Mouse (Mus musculus) heart, postnatal 10 days (tissue): ENCODE measurements at regions not wholly inside any gene's neighbourhood (a gene's known extent, or its start where the extent isn't known, plus 50 kb on each side); places are given as distances from the start of the nearest gene placed in this dataset.
"Not testable (repeated sequence)": the region's sequence is repeated elsewhere in the genome, so short reads cannot be mapped to it uniquely, and the experiment has no call there.

ENCODE experiments used
- DNase-seq, 2 experiments: peaks; one replicate each; pipeline ENCODE4 v3.0.0; 2021
- intact Hi-C: fragments of 180-260 bp; cut with DNase I; formaldehyde crosslinking; loops from one replicate; pipeline ENCODE4 v1.15.1; 2025

- DNase-seq: no peak
- intact Hi-C loops: no loop called here
Observed at GRCm38 (mm10) chr7:72990559-72991429, 384.5 kb upstream of the Rgma start.

- DNase-seq: peak; percentile 43 to 46
- intact Hi-C loops: no loop called here
Observed at GRCm38 (mm10) chr7:72998374-72998773, 376.9 kb upstream of the Rgma start.

GRCm38 (mm10) chr7:73019151-73019550 is 356.2 kb upstream of the Rgma start:
- intact Hi-C loops: no loop called here
- no peak for DNase-seq

GRCm38 (mm10) chr7:73019764-73020354 is 355.4 kb upstream of the Rgma start:
- no peak for DNase-seq
- intact Hi-C loops: no loop called here

- intact Hi-C loops: no loop called here
- DNase-seq: no peak
Observed at GRCm38 (mm10) chr7:73021786-73022185, 353.5 kb upstream of the Rgma start.

- intact Hi-C loops: loop anchor here (5.0 kb wide), 2 partner anchors 397 to 628 kb away; no protein-coding TSS in a partner anchor
- DNase-seq: peak; percentile 15 to 21
Observed at GRCm38 (mm10) chr7:73025640-73026039, 349.7 kb upstream of the Rgma start.

- intact Hi-C loops: loop anchor here (5.0 kb wide), 2 partner anchors 393 to 632 kb away; no protein-coding TSS in a partner anchor
- peak in 1 of 2 experiments; percentile 24 for DNase-seq
Observed at GRCm38 (mm10) chr7:73028952-73029351, 346.4 kb upstream of the Rgma start.

- no peak for DNase-seq
- intact Hi-C loops: loop anchor here (10.0 kb wide), 1 partner anchor 457 kb away; no protein-coding TSS in a partner anchor
Observed at GRCm38 (mm10) chr7:73031407-73031806, 343.9 kb upstream of the Rgma start.

- no peak for DNase-seq
- intact Hi-C loops: loop anchor here (10.0 kb wide), 1 partner anchor 458 kb away; no protein-coding TSS in a partner anchor
Observed at GRCm38 (mm10) chr7:73032316-73032980, 342.9 kb upstream of the Rgma start.

- DNase-seq: peak; percentile 86 to 91
- intact Hi-C loops: loop anchor here (5.0 to 10.0 kb wide), 3 partner anchors 100 to 462 kb away; partner anchors contain the start of gene Rgma
Observed at GRCm38 (mm10) chr7:73036801-73037555, 338.3 kb upstream of the Rgma start.

- intact Hi-C loops: loop anchor here (5.0 to 10.0 kb wide), 3 partner anchors 100 to 463 kb away; partner anchors contain the start of gene Rgma
- DNase-seq: no peak
Observed at GRCm38 (mm10) chr7:73037638-73038037, 337.7 kb upstream of the Rgma start.

GRCm38 (mm10) chr7:73039921-73040320 is 335.4 kb upstream of the Rgma start:
- intact Hi-C loops: loop anchor here (5.0 to 10.0 kb wide), 3 partner anchors 103 to 465 kb away; partner anchors contain the start of gene Rgma
- peak; percentile 20 to 35 for DNase-seq

- no peak for DNase-seq
- intact Hi-C loops: no loop called here
Observed at GRCm38 (mm10) chr7:73044316-73044715, 331.0 kb upstream of the Rgma start.

GRCm38 (mm10) chr7:73055891-73056290 is 319.4 kb upstream of the Rgma start:
- DNase-seq: no peak

GRCm38 (mm10) chr7:73063556-73063955 is 311.8 kb upstream of the Rgma start:
- intact Hi-C loops: no loop called here
- no peak for DNase-seq

More at GRCm38 (mm10) chr7:73055891-73056290, 319.4 kb upstream of the Rgma start:
- intact Hi-C loops: no loop called here

GRCm38 (mm10) chr7:73068534-73068933 is 306.8 kb upstream of the Rgma start:
- intact Hi-C loops: no loop called here
- DNase-seq: no peak

- DNase-seq: peak; percentile 12 to 18
- intact Hi-C loops: no loop called here
Observed at GRCm38 (mm10) chr7:73069352-73069751, 306.0 kb upstream of the Rgma start.

GRCm38 (mm10) chr7:73075391-73075790 is 299.9 kb upstream of the Rgma start:
- intact Hi-C loops: not testable (repeated sequence)

GRCm38 (mm10) chr7:73087496-73088185 is 287.7 kb upstream of the Rgma start:
- no peak for DNase-seq
- intact Hi-C loops: no loop called here

More at GRCm38 (mm10) chr7:73075391-73075790, 299.9 kb upstream of the Rgma start:
- not testable (repeated sequence) for DNase-seq
